ENCODE assay signal across 27 mouse cellular contexts in genomic region chr2:125319651-125320050, GRCm38 (mm10).
DNase-seq lines count a peak whose midpoint lies in the region; ATAC-seq and TF ChIP-seq lines count a peak whose summit lies in the region.
"Had no signal": no experiment of that assay in that cellular context is flagged by ENCODE, and none has a peak within 500 bp of the region (broad histone marks: within the 10 kb centered on the region; RNA-seq: fewer than 3 reads in every experiment).

No protein-coding gene starts in this region.

- peaks cover 18% of the 10 kb centered on the region for H3K4me1 ChIP-seq in heart, embryonic 15.5 days (replicated peaks)
- no peaks in the 10 kb centered on the region for H3K4me1 ChIP-seq in lung, embryonic 14.5 days (ENCODE audit: insufficient read depth)
- peaks cover 6% of the 10 kb centered on the region; the same call in 1 of the 2 replicates for H3K4me1 ChIP-seq in lung, adult 2 months (ENCODE audit: control insufficient read depth, insufficient read depth, low read length)
- H3K4me1 ChIP-seq: limb, embryonic 13.5 days; midbrain, embryonic 12.5 days; neural tube, embryonic 13.5 days had no signal

- 21% methylated on average over 8 of the region's 8 CpGs for whole genome bisulfite sequencing in heart, embryonic 15.5 days
- 42% methylated on average over 8 of the region's 8 CpGs for WGBS in lung, embryonic 14.5 days
- 70% methylated on average over 8 of the region's 8 CpGs for WGBS in lung, adult 2 months

- H3K27me3 ChIP-seq in heart, embryonic 15.5 days, result no peaks in the 10 kb centered on the region
- H3K27me3 ChIP-seq in lung, embryonic 14.5 days (ENCODE audit: insufficient read depth, low read length), result no peaks in the 10 kb centered on the region
- H3K27me3 ChIP-seq: CH12.LX; limb, embryonic 13.5 days; midbrain, embryonic 12.5 days; neural tube, embryonic 13.5 days had no signal

- TF ChIP-seq POLR2A in lung, adult 2 months (IDR thresholded peaks at IDR 0.05; ENCODE audit: borderline replicate concordance, extremely low read depth, low read depth, low read length), result no peak

- no peaks in the 10 kb centered on the region for H3K9me3 ChIP-seq in heart, embryonic 15.5 days (replicated peaks)
- no peaks in the 10 kb centered on the region for H3K9me3 ChIP-seq in lung, embryonic 14.5 days (ENCODE audit: low read depth, low read length)
- H3K9me3 ChIP-seq: limb, embryonic 13.5 days; midbrain, embryonic 12.5 days; neural tube, embryonic 13.5 days had no signal

- peak overlapping the region; percentile 42 for H3K27ac ChIP-seq in heart, embryonic 15.5 days
- H3K27ac ChIP-seq in lung, embryonic 14.5 days (ENCODE audit: low read depth), result no peak overlapping the region; the same call in 1 of the 2 replicates
- H3K27ac ChIP-seq: hindbrain, embryonic 14.5 days; limb, embryonic 13.5 days; midbrain, embryonic 12.5 days; neural tube, embryonic 13.5 days had no signal

- H3K4me2 ChIP-seq in heart, embryonic 15.5 days, result no peak overlapping the region
- no peak overlapping the region for H3K4me2 ChIP-seq in lung, embryonic 14.5 days
- H3K4me2 ChIP-seq: hindbrain, embryonic 14.5 days; limb, embryonic 13.5 days; liver, embryonic 11.5 days; midbrain, embryonic 12.5 days; neural tube, embryonic 13.5 days had no signal

- ATAC-seq in frontal cortex, adult (ENCODE audit: low TSS enrichment), result 0 out of 2 replicates have a peak, but pooled peaks have one; percentile 34
- no peak for ATAC-seq in heart, embryonic 15.5 days (replicated peaks; ENCODE audit: insufficient number of reproducible peaks, insufficient read depth, low FRiP score, low read depth)
- ATAC-seq in lung, embryonic 14.5 days (ENCODE audit: insufficient read depth), result 0 out of 2 replicates have a peak, but pooled peaks have one; percentile 19
- ATAC-seq: activated CD4-positive, CD25-positive, alpha-beta regulatory T cell, adult 4 months; forebrain, embryonic 16.5 days; intestine, postnatal 0 days had no signal

- peaks cover 8% of the 10 kb centered on the region for H3K36me3 ChIP-seq in heart, embryonic 15.5 days
- peaks cover 43% of the 10 kb centered on the region for H3K36me3 ChIP-seq in lung, embryonic 14.5 days (ENCODE audit: insufficient read depth)

- no peak overlapping the region for H3K9ac ChIP-seq in heart, embryonic 15.5 days
- H3K9ac ChIP-seq in lung, embryonic 14.5 days, result no peak overlapping the region
- H3K9ac ChIP-seq: hindbrain, embryonic 14.5 days; limb, embryonic 13.5 days; midbrain, embryonic 12.5 days; neural tube, embryonic 13.5 days had no signal

- no peak overlapping the region for H3K4me3 ChIP-seq in heart, embryonic 15.5 days
- H3K4me3 ChIP-seq in lung, embryonic 14.5 days (ENCODE audit: low read depth, low read length), result no peak overlapping the region
- H3K4me3 ChIP-seq in lung, adult 2 months (replicated peaks; ENCODE audit: extremely low read depth, low read depth, low read length), result no peak overlapping the region
- H3K4me3 ChIP-seq: erythroblast, embryonic 14.5 days; limb, embryonic 13.5 days; midbrain, embryonic 12.5 days; neural tube, embryonic 13.5 days had no signal

- no peak for TF ChIP-seq CTCF in lung, embryonic 14.5 days (IDR thresholded peaks at IDR 0.05; ENCODE audit: low read depth)
- TF ChIP-seq CTCF in lung, adult 2 months (IDR thresholded peaks at IDR 0.05; ENCODE audit: insufficient read depth, low read length), result no peak

- DNase-seq in frontal cortex, postnatal 14 days (ENCODE audit: low spot score in 2 of 2), result no peak
- no peak for DNase-seq in heart, postnatal 4 days
- DNase-seq in lung, embryonic 14.5 days, result peak; percentile 74
- no peak for DNase-seq in lung, adult 2 months
- DNase-seq in lung, postnatal 10 days, result peak; percentile 48
- no peak for DNase-seq in right cerebral cortex, postnatal 4 days
- DNase-seq: adrenal gland, adult 2 months; adrenal gland, postnatal 36 days; cerebellum, adult 2 months; cerebellum, postnatal 14 days; gastrocnemius, postnatal 10 days; kidney, adult 9 months; kidney, postnatal 25 days; thymus, adult 2 months; thymus, postnatal 36 days had no signal

Comparison
In these comparisons a context has a peak if more than half of its experiments do, and no peak if none do; other contexts are left out.
1. DNase-seq: peak in lung, embryonic 14.5 days (single experiment) and lung, postnatal 10 days (single experiment); none in frontal cortex, postnatal 14 days (0 of 2), heart, postnatal 4 days (single experiment), lung, adult 2 months (single experiment) and right cerebral cortex, postnatal 4 days (single experiment).